ENCODE assay signal across 16 mouse cellular contexts in the genomic region with DNA sequence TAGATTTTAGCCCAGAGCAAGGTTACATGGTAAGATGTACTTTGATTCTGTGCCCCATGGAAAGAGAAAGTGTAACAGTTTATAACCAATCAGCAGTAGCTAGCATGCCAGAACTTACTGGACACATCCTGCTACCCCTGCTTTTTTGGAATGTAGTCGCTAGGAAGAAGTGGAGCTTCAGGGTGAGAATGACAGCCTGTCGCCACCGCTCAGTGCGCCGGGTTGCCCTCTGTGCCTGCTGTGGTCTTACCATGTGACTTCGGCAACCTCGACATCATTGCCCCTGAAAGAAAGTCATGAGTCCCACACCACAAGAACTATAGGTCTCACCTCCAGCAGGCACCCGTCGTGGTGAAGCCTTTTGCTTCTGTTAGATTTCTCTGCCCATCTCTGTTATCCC. TPM values are rescaled to one million over a fixed set of nuclear protein-coding genes. Genes with fewer than 3 reads are reported as not detected.
"Had no signal": no experiment of that assay in that cellular context is flagged by ENCODE, and none has a peak within 500 bp of the region (broad histone marks: within the 10 kb centered on the region; RNA-seq: fewer than 3 reads in every experiment).

No protein-coding gene starts in this region.

- H3K27ac ChIP-seq: kidney, embryonic 15.5 days; left cerebral cortex, adult 2 months; liver, embryonic 13.5 days; stomach, postnatal 0 days had no signal

- DNase-seq: kidney, adult 8-10 months; kidney, postnatal 10 days; kidney, postnatal 36 days; layer of hippocampus, postnatal 36 days; liver, embryonic 13.5 days; lung, adult 2 months; lung, postnatal 14 days; lung, postnatal 4 days; midbrain, embryonic 14.5 days; thymus, adult 2 months had no signal

- H3K9me3 ChIP-seq: kidney, embryonic 15.5 days; liver, embryonic 13.5 days had no signal

- H3K4me3 ChIP-seq: kidney, embryonic 15.5 days; left cerebral cortex, adult 2 months; liver, embryonic 13.5 days had no signal

- H3K27me3 ChIP-seq: kidney, embryonic 15.5 days; liver, embryonic 13.5 days had no signal

- H3K9ac ChIP-seq: kidney, embryonic 15.5 days; liver, embryonic 13.5 days had no signal

- H3K4me2 ChIP-seq: kidney, embryonic 15.5 days; liver, embryonic 13.5 days; midbrain, embryonic 11.5 days had no signal

RNA-seq across cellular contexts. Expression of a gene that starts 28.8 kb away (rescaled TPM):
- total RNA-seq: megakaryocyte-erythroid progenitor cell, adult 5-6 weeks had no signal

RNA-seq across cellular contexts. Expression of a gene that starts 42.0 kb away (rescaled TPM):
- total RNA-seq: megakaryocyte progenitor cell, adult 5-6 weeks; megakaryocyte-erythroid progenitor cell, adult 5-6 weeks had no signal
